Mouse (Mus musculus) heart, postnatal 14 days (tissue): ENCODE measurements around the gene Nos2. TPM values are rescaled to one million over a fixed set of nuclear protein-coding genes. Genes with fewer than 3 reads are reported as not detected.

ENCODE experiments used
- DNase-seq, 2 experiments: peaks; one replicate each; pipeline ENCODE4 v3.0.0; 2021 to 2022
- intact Hi-C: fragments of 180-260 bp; cut with DNase I; formaldehyde crosslinking; loops from one replicate; pipeline ENCODE4 v1.15.1; 2025
- total RNA-seq, 2 experiments: library from RNA; stranded (reverse); gene quantifications; 2 replicates each; pipeline ENCODE4 v1.2.3; 2021

Nos2 gene
- total RNA-seq, 2 experiments from 2014 or later: 6.6 TPM

GRCm38 (mm10) chr11:78952467-78952866 is 31.9 kb downstream of the Nos2 start:
- intact Hi-C loops: loop anchor here (10.0 kb wide), 1 partner anchor 468 kb away; no protein-coding TSS in a partner anchor
- peak; percentile 51 to 65 for DNase-seq

- peak; percentile 77 to 85 for DNase-seq
- intact Hi-C loops: loop anchor here (1.0 to 10.0 kb wide), 5 partner anchors 33 to 471 kb away; no protein-coding TSS in a partner anchor
These were observed 35.7 kb downstream of the Nos2 start for GRCm38 (mm10) chr11:78956260-78956659.

GRCm38 (mm10) chr11:78959367-78959766 is 38.8 kb downstream of the Nos2 start:
- intact Hi-C loops: loop anchor here (5.0 to 10.0 kb wide), 3 partner anchors 122 to 475 kb away; no protein-coding TSS in a partner anchor
- DNase-seq: no peak

- intact Hi-C loops: loop anchor here (5.0 to 10.0 kb wide), 6 partner anchors 123 to 475 kb away; partner anchors contain the start of gene Gm9964
- DNase-seq: peak; percentile 50 to 59
These were observed 39.4 kb downstream of the Nos2 start for GRCm38 (mm10) chr11:78959841-78960520.

- DNase-seq: no peak
- intact Hi-C loops: loop anchor here (5.0 to 10.0 kb wide), 3 partner anchors 336 to 464 kb away; partner anchors contain the start of gene Gm9964
These were observed 40.6 kb downstream of the Nos2 start for GRCm38 (mm10) chr11:78961221-78961620.

- intact Hi-C loops: loop anchor here (2.0 to 10.0 kb wide), 4 partner anchors 45 to 457 kb away; no protein-coding TSS in a partner anchor
- peak; percentile 51 to 69 for DNase-seq
These were observed 46.8 kb downstream of the Nos2 start for GRCm38 (mm10) chr11:78967371-78967770.

- no peak for DNase-seq
- intact Hi-C loops: loop anchor here (10.0 kb wide), 2 partner anchors 427 to 457 kb away; no protein-coding TSS in a partner anchor
These were observed 47.5 kb downstream of the Nos2 start for GRCm38 (mm10) chr11:78968121-78968520.

- no peak for DNase-seq
- intact Hi-C loops: no loop called here
These were observed 50.5 kb downstream of the Nos2 start for GRCm38 (mm10) chr11:78971096-78971495.

GRCm38 (mm10) chr11:78971746-78972145 is 51.2 kb downstream of the Nos2 start:
- intact Hi-C loops: no loop called here
- no peak for DNase-seq

GRCm38 (mm10) chr11:78972328-78972727 is 51.7 kb downstream of the Nos2 start:
- intact Hi-C loops: no loop called here
- DNase-seq: no peak

GRCm38 (mm10) chr11:78972811-78973351 is 52.3 kb downstream of the Nos2 start:
- intact Hi-C loops: no loop called here
- no peak for DNase-seq

- DNase-seq: peak; percentile 66 to 72
- intact Hi-C loops: no loop called here
These were observed 53.0 kb downstream of the Nos2 start for GRCm38 (mm10) chr11:78973381-78974150.

GRCm38 (mm10) chr11:78976731-78977510 is 56.3 kb downstream of the Nos2 start:
- intact Hi-C loops: no loop called here

GRCm38 (mm10) chr11:78978176-78979019 is 57.8 kb downstream of the Nos2 start:
- intact Hi-C loops: no loop called here

More at GRCm38 (mm10) chr11:78976731-78977510, 56.3 kb downstream of the Nos2 start:
- DNase-seq: no peak

GRCm38 (mm10) chr11:78980083-78980634 is 59.6 kb downstream of the Nos2 start:
- intact Hi-C loops: no loop called here
- no peak for DNase-seq

More at GRCm38 (mm10) chr11:78978176-78979019, 57.8 kb downstream of the Nos2 start:
- no peak for DNase-seq

- DNase-seq: no peak
- intact Hi-C loops: no loop called here
These were observed 61.5 kb downstream of the Nos2 start for GRCm38 (mm10) chr11:78982042-78982441.

GRCm38 (mm10) chr11:78982513-78983291 is 62.1 kb downstream of the Nos2 start:
- intact Hi-C loops: no loop called here
- DNase-seq: no peak

GRCm38 (mm10) chr11:78983539-78983938 is 63.0 kb downstream of the Nos2 start:
- no peak for DNase-seq
- intact Hi-C loops: no loop called here
